Mouse (Mus musculus) liver, embryonic 15.5 days (tissue): ENCODE data around the gene Rhoq. TPM values are rescaled to one million over a fixed set of nuclear protein-coding genes. Genes with fewer than 3 reads are reported as not detected.

Source experiments
- ATAC-seq: fragments of 200-750 bp; cut with Nextera tagmentation; 2 replicates; pipeline ENCODE4 v1.8.0; 2017; ENCODE audit warnings: moderate number of reproducible peaks, mild to moderate bottlenecking, moderate library complexity; ENCODE audit not compliant: insufficient read depth
- H3K27ac ChIP-seq: fragments of 300-500 bp; sonication (generic); replicated peaks from 2 replicates; pipeline ENCODE4 v1.5.1; 2015; ENCODE audit warnings: mild to moderate bottlenecking, inconsistent platforms
- H3K27me3 ChIP-seq: fragments of 300-500 bp; sonication (generic); 2 replicates; pipeline ENCODE4 v1.6.1; 2015; ENCODE audit warnings: mild to moderate bottlenecking, inconsistent platforms
- H3K36me3 ChIP-seq: fragments of 300-500 bp; sonication (generic); replicated peaks from 2 replicates; pipeline ENCODE4 v1.6.1; 2015; ENCODE audit warnings: moderate library complexity, mild to moderate bottlenecking, inconsistent platforms
- H3K4me1 ChIP-seq: fragments of 300-500 bp; sonication (generic); replicated peaks from 2 replicates; pipeline ENCODE4 v1.6.1; 2015; ENCODE audit warnings: inconsistent platforms
- H3K4me2 ChIP-seq: fragments of 300-500 bp; sonication (generic); 2 replicates; pipeline ENCODE4 v1.6.1; 2015; ENCODE audit warnings: moderate library complexity, mild to moderate bottlenecking, inconsistent platforms
- H3K4me3 ChIP-seq: fragments of 300-500 bp; sonication (generic); replicated peaks from 2 replicates; pipeline ENCODE4 v1.5.1; 2015; ENCODE audit warnings: mild to moderate bottlenecking, inconsistent platforms
- H3K9ac ChIP-seq: fragments of 300-500 bp; sonication (generic); 2 replicates; pipeline ENCODE4 v1.6.1; 2015; ENCODE audit warnings: moderate library complexity, mild to moderate bottlenecking, inconsistent platforms
- H3K9me3 ChIP-seq: fragments of 300-500 bp; sonication (generic); replicated peaks from 2 replicates; pipeline ENCODE4 v1.6.1; 2016; ENCODE audit warnings: inconsistent platforms
- WGBS: fragments of 180-500 bp; shearing (Covaris S2); methylation state at CpG from one replicate; pipeline ENCODE4 v1.1.7; 2015; ENCODE audit warnings: mixed read lengths; ENCODE audit not compliant: insufficient replicate concordance; 5-methylcytosine and 5-hydroxymethylcytosine counted together
- polyA plus RNA-seq: library from polyadenylated mRNA; unstranded; fragments of >200 nt; fragmentation: Nextera tagmentation; extraction: Ambion mirVana; gene quantifications from 2 replicates; pipeline ENCODE4 v1.2.1, GENCODE M21; 2015

Rhoq gene
- 1.4 TPM in 2 replicates for polyA plus RNA-seq

GRCm38 (mm10) chr17:86962894-86963585 is at the start of gene Rhoq:
Gene Rhoq, plus strand, starts transcription at chr17:86963082.
- peaks cover 45% of the 10 kb centered on the region for H3K27me3 ChIP-seq
- H3K4me3 ChIP-seq = peak within 1 kb of the TSS; percentile 60
- under 1% methylated on average over 82 of the region's 86 CpGs for WGBS
- peak within 1 kb of the TSS; percentile 33; the same call in 1 of the 2 replicates for H3K27ac ChIP-seq
- peak within 1 kb of the TSS; percentile 75 for H3K4me2 ChIP-seq
- no peaks in the 10 kb centered on the region for H3K9me3 ChIP-seq
- peak within 1 kb of the TSS; percentile 54 for H3K9ac ChIP-seq
- peaks cover 7% of the 10 kb centered on the region; the same call in 1 of the 2 replicates for H3K4me1 ChIP-seq
- peak; percentile 83 for ATAC-seq
- H3K36me3 ChIP-seq = no peaks in the 10 kb centered on the region

GRCm38 (mm10) chr17:86915540-86915939 is 47.3 kb upstream of the Rhoq start:
- no peaks in the 10 kb centered on the region for H3K36me3 ChIP-seq
- no peaks in the 10 kb centered on the region for H3K27me3 ChIP-seq
- H3K4me3 ChIP-seq = no peak overlapping the region
- H3K4me1 ChIP-seq = 0 out of 2 replicates have a peak, but pooled peaks cover 6% of the 10 kb centered on the region
- no peak overlapping the region for H3K9ac ChIP-seq
- no peaks in the 10 kb centered on the region for H3K9me3 ChIP-seq
- H3K4me2 ChIP-seq = no peak overlapping the region
- 59% methylated on average over 4 of the region's 4 CpGs for WGBS
- no peak for ATAC-seq
- no peak overlapping the region for H3K27ac ChIP-seq

- no peak within 1 kb of the TSS for H3K4me3 ChIP-seq
- no peaks in the 10 kb centered on the region for H3K9me3 ChIP-seq
- no peaks in the 10 kb centered on the region for H3K4me1 ChIP-seq
- ATAC-seq = no peak
- no peaks in the 10 kb centered on the region for H3K36me3 ChIP-seq
- H3K9ac ChIP-seq = no peak within 1 kb of the TSS
- no peak within 1 kb of the TSS for H3K27ac ChIP-seq
- no peak within 1 kb of the TSS for H3K4me2 ChIP-seq
- no peaks in the 10 kb centered on the region for H3K27me3 ChIP-seq
- WGBS = 79% methylated on average over 10 of the region's 10 CpGs
Measured at GRCm38 (mm10) chr17:86917048-86917447, 45.8 kb upstream of the Rhoq start, which contains the start of gene Tmem247. Gene Tmem247, plus strand, starts transcription at chr17:86917348.

- 39% methylated on average over 6 of the region's 6 CpGs for WGBS
- Histone ChIP-seq H3K4me2 (no peak overlapping the region), H3K36me3 (no peaks in the 10 kb centered on the region), H3K9me3 (no peaks in the 10 kb centered on the region), H3K27ac (no peak overlapping the region), H3K27me3 (no peaks in the 10 kb centered on the region), H3K4me1 (no peaks in the 10 kb centered on the region), H3K9ac (no peak overlapping the region), H3K4me3 (no peak overlapping the region)
- no peak for ATAC-seq
Measured at GRCm38 (mm10) chr17:86918786-86919185, 44.1 kb upstream of the Rhoq start.

- no peak for ATAC-seq
- Histone ChIP-seq H3K9ac (no peak overlapping the region), H3K4me1 (no peaks in the 10 kb centered on the region), H3K4me2 (no peak overlapping the region), H3K4me3 (no peak overlapping the region), H3K27ac (no peak overlapping the region), H3K27me3 (no peaks in the 10 kb centered on the region), H3K36me3 (no peaks in the 10 kb centered on the region), H3K9me3 (no peaks in the 10 kb centered on the region)
- WGBS = 64% methylated on average over 11 of the region's 11 CpGs
Measured at GRCm38 (mm10) chr17:86919729-86920128, 43.2 kb upstream of the Rhoq start.

DNA sequence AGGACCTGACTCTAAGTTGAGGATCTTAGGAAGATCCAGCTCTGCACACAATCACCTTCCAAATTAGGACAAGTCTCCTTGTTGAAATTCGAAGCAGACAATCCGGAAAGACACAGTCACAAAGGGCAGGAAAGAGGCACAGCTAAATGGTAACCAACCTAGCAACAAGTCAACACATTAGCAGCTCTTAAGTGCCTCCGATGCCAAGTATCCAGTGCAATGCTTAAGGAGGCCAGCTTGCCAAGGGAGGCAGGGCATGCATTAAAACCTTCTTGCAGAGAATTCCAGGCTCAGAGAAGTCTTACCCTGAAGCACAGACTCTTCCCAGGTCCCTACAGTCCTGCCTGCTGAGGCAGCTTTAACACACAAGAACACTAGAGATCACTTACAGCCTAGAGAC is 38.2 kb upstream of the Rhoq start:
- Histone ChIP-seq H3K27me3 (no peaks in the 10 kb centered on the region), H3K9ac (no peak overlapping the region), H3K27ac (no peak overlapping the region), H3K4me2 (no peak overlapping the region), H3K4me1 (no peaks in the 10 kb centered on the region), H3K9me3 (no peaks in the 10 kb centered on the region), H3K4me3 (no peak overlapping the region), H3K36me3 (no peaks in the 10 kb centered on the region)
- WGBS = 66% methylated on average over 3 of the region's 3 CpGs
- ATAC-seq = no peak

- 57% methylated on average over 3 of the region's 3 CpGs for whole genome bisulfite sequencing
- no peak overlapping the region for H3K4me3 ChIP-seq
- H3K27ac ChIP-seq = no peak overlapping the region
- H3K9ac ChIP-seq = no peak overlapping the region
- H3K36me3 ChIP-seq = no peaks in the 10 kb centered on the region
- no peaks in the 10 kb centered on the region for H3K4me1 ChIP-seq
- no peak for ATAC-seq
- H3K27me3 ChIP-seq = no peaks in the 10 kb centered on the region
- no peak overlapping the region for H3K4me2 ChIP-seq
- H3K9me3 ChIP-seq = no peaks in the 10 kb centered on the region
Measured at GRCm38 (mm10) chr17:86926836-86927235, 36.0 kb upstream of the Rhoq start.

DNA sequence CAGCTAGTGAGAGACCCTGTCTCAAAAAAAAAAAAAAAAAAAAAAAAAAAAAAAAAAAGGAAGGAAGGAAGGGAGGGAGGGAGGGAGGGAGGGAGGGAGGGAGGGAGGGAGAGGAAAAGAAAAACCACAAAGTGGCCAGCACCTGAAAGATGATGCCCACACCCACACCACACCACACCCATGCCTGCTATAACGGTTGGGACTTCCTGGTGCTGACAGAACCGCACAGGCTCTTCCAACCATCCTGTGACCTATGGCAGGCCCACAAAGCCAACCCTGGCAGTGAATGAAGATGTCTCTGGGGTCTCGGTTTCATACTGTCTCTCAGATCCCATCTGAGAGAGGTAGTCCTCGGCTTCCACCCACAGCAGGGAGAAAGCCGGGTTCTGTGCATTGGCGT is 33.5 kb upstream of the Rhoq start:
- Histone ChIP-seq H3K36me3 (no peaks in the 10 kb centered on the region), H3K4me2 (no peak overlapping the region), H3K9ac (no peak overlapping the region), H3K4me3 (no peak overlapping the region), H3K27ac (no peak overlapping the region), H3K9me3 (no peaks in the 10 kb centered on the region), H3K4me1 (no peaks in the 10 kb centered on the region), H3K27me3 (0 out of 2 replicates have a peak, but pooled peaks cover 3% of the 10 kb centered on the region)
- WGBS = 54% methylated on average over 6 of the region's 6 CpGs
- ATAC-seq = no peak

GRCm38 (mm10) chr17:86929981-86930380 is 32.9 kb upstream of the Rhoq start:
- Histone ChIP-seq H3K9me3 (no peaks in the 10 kb centered on the region), H3K4me2 (no peak overlapping the region), H3K36me3 (no peaks in the 10 kb centered on the region), H3K27ac (no peak overlapping the region), H3K4me3 (no peak overlapping the region), H3K9ac (no peak overlapping the region), H3K4me1 (no peaks in the 10 kb centered on the region), H3K27me3 (0 out of 2 replicates have a peak, but pooled peaks cover 3% of the 10 kb centered on the region)
- no peak for ATAC-seq

GRCm38 (mm10) chr17:86932896-86933295 is 30.0 kb upstream of the Rhoq start:
- H3K4me2 ChIP-seq = no peak overlapping the region
- no peak for ATAC-seq
- H3K27me3 ChIP-seq = peaks cover 9% of the 10 kb centered on the region
- H3K4me3 ChIP-seq = no peak overlapping the region
- no peaks in the 10 kb centered on the region; the same call in 1 of the 2 replicates for H3K4me1 ChIP-seq
- H3K9ac ChIP-seq = no peak overlapping the region
- no peak overlapping the region for H3K27ac ChIP-seq
- no peaks in the 10 kb centered on the region for H3K9me3 ChIP-seq
- 39% methylated on average over 5 of the region's 5 CpGs for WGBS
- H3K36me3 ChIP-seq = no peaks in the 10 kb centered on the region

GRCm38 (mm10) chr17:86937064-86937463 is 25.8 kb upstream of the Rhoq start:
- Histone ChIP-seq H3K27me3 (peaks cover 12% of the 10 kb centered on the region), H3K36me3 (no peaks in the 10 kb centered on the region), H3K9ac (no peak overlapping the region), H3K4me3 (no peak overlapping the region), H3K9me3 (no peaks in the 10 kb centered on the region), H3K27ac (no peak overlapping the region), H3K4me2 (no peak overlapping the region), H3K4me1 (no peaks in the 10 kb centered on the region; the same call in 1 of the 2 replicates)
- WGBS = 65% methylated on average over 2 of the region's 2 CpGs
- no peak for ATAC-seq
